Mouse (Mus musculus) forelimb bud, embryonic 11.5 days (tissue): ENCODE data around the gene Dlg1.
A peak's percentile ranks its signal among the peaks of the same experiment; 100 is the strongest.

Source experiments
- DNase-seq: peaks from one replicate; pipeline ENCODE4 v3.0.0-alpha.2; 2012; ENCODE audit warnings: low read depth, low spot score

The Dlg1 gene

GRCm38 (mm10) chr16:31663379-31664286 lies at the start of gene Dlg1:
TSS of gene Dlg1 (plus strand) at chr16:31663443.
- DNase-seq, result peak; percentile 94

- DNase-seq, result no peak
Observed at GRCm38 (mm10) chr16:31616382-31616781, 46.9 kb upstream of the Dlg1 start.

GRCm38 (mm10) chr16:31617128-31617527 lies 46.1 kb upstream of the Dlg1 start:
- no peak for DNase-seq

DNA sequence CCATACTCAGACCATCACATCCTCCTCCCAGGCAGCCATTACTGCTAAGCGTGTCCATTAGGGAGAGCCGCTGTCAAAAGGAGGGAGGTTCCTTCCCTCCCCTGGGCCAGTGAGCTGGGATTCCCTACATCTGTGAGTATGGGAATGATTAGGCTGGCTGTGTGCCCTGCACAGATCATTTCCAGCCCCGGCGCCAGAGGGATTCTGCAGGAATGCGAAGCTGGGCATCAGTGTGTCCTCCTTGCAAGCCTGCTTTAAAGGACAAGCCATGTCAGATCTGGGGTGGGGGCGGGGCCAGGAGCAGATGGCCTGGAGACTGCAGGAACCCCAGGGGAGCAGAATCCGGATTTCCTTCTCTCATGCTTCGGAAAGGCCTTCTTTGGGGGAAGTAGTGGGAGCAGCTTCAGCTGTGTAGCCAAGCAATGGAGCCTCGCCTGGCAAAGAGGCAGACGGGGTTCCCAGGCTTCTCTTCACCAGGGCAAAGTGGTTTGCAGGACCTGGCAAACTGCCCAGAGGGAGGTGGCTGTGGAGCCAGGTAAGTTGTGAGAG lies 45.3 kb upstream of the Dlg1 start:
- DNase-seq, result peak; percentile 73

- DNase-seq, result no peak
Observed at GRCm38 (mm10) chr16:31618671-31619070, 44.6 kb upstream of the Dlg1 start.

DNA sequence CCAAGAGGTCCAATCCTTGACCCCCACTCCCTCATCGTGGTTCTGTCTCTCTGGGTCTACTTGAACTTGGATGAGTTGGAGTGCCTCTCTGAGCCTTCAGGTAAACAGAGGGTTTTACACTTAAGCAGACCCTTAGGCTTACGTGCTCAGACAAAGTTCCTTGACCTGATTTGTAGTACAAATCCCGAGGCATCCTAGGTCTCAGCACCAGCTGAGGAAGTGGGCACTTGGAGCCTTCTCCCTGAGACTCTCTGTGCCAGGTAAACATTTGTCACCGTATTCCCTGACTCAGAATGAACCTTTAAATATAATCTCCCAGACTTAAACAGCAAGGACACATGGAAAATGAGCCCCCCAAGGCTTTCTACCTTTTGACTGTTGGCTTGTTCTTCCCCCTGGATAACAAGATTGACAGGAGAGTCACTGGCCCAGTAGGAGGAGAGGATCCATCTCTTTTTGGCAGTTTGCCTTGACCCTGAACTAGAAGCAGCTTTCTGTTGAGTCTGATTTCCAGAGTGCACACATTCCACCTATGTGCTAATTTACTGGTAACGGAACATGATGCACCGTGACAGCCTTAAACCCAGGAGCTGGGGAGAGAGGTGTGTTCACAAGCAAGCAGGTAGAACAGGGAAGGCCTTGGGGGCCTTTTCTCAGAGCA lies 43.4 kb upstream of the Dlg1 start:
- no peak for DNase-seq

- DNase-seq, result no peak
Observed at GRCm38 (mm10) chr16:31622356-31622755, 40.9 kb upstream of the Dlg1 start.

DNA sequence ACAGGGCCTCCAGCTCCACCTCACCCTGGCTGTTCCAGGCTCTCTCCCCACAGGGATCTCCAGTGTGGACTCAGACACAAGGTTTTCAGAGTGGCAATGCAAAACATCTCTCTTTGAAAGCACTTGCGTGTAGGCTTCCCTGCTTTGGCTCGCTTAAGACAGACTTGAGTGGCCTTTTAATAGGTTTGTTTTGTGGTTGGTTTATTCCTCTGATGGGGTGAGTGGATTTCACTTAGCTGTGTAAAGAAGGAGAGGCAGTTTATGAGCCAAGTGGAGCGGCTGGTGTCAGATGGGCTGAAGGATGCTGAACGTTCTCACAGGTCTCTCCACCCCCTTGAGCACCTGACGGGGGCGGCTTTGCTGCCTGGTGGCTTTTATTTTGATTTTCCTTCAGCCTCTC lies 40.1 kb upstream of the Dlg1 start:
- DNase-seq, result no peak

DNA sequence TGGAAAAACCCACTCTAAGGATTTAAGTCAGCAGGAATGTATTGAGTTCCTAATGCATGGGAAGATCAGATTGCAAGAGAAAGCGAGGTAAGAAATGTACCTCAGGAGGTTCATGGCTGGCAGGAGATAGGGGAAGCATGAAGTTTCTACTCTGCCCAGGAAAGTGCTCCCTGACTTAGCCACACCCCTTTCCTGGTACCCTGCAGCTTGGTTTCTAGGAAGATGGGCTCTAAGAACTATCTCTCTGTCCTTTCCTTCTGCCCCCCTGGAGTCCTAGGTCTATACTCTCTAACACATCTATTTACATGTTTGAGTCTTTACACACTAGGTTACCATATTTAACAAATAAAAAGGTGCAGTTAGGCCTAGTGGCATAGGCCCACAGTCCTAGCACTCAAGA lies 38.5 kb upstream of the Dlg1 start:
- no peak for DNase-seq

DNA sequence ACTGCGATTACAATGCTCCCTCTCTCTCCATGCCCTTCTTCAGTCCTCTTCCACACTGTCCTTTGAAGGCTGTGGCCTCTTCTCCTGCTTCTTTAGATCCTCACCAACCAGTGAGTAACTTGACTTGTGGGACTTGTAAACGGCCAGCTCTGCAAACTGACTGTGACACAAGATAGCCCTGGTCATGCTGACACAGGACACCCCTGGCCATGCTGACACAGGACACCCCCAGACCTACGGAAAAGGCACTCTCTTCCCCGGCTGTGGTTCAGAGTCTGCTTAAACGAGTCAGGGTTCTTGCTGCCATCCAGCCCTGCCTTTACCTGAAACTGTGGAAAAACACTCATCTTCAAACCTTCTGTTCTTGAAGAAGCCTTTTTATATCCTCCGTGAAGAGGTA lies 36.9 kb upstream of the Dlg1 start:
- DNase-seq, result no peak

GRCm38 (mm10) chr16:31630381-31630780 lies 32.9 kb upstream of the Dlg1 start:
- DNase-seq, result no peak

DNA sequence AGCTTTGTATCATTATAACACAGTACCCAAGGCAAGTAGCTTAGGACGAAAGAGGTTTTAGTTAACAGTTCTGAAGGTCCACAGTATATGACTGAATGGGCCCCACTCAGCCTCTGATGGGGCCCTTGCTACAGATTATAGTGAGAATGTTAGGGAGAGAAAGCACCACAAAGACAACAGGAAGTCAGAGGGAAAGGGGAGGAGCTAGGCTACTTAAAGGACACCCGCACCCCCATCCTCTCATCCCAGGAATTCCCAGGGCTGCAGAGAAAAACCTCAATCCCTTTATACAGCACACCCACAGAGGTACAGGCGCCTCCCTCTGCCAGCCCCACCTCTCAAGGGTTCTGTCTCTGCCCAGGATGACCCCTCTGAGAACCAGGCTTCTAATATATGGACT lies 32.2 kb upstream of the Dlg1 start:
- DNase-seq, result no peak

DNA sequence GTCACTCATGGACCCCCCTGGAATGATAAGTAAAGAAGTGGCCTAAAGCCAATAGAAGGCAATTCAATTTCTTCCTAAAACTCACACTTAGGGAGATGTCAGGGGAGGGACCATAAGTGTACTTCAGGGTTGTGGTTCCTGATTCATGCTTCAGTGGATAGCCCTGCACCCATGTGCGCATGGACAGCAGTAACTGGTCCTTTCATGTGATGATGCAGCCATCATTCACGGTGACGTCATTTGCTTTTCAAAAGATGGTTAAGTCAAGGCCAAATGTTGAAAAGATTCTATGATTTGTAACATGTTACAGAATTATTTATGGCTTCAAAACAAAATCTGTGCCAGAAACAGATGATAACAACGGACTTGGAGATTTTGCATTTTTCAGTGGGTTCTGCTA lies 28.9 kb upstream of the Dlg1 start:
- DNase-seq, result no peak

- no peak for DNase-seq
Observed at GRCm38 (mm10) chr16:31638393-31638792, 24.9 kb upstream of the Dlg1 start.

GRCm38 (mm10) chr16:31639946-31640345 lies 23.3 kb upstream of the Dlg1 start:
- no peak for DNase-seq

- no peak for DNase-seq
Observed at GRCm38 (mm10) chr16:31641776-31642175, 21.5 kb upstream of the Dlg1 start.

GRCm38 (mm10) chr16:31647221-31647620 lies 16.0 kb upstream of the Dlg1 start:
- no peak for DNase-seq

GRCm38 (mm10) chr16:31650788-31651187 lies 12.5 kb upstream of the Dlg1 start:
- DNase-seq, result no peak

- no peak for DNase-seq
Observed at GRCm38 (mm10) chr16:31651541-31651940, 11.7 kb upstream of the Dlg1 start.

DNA sequence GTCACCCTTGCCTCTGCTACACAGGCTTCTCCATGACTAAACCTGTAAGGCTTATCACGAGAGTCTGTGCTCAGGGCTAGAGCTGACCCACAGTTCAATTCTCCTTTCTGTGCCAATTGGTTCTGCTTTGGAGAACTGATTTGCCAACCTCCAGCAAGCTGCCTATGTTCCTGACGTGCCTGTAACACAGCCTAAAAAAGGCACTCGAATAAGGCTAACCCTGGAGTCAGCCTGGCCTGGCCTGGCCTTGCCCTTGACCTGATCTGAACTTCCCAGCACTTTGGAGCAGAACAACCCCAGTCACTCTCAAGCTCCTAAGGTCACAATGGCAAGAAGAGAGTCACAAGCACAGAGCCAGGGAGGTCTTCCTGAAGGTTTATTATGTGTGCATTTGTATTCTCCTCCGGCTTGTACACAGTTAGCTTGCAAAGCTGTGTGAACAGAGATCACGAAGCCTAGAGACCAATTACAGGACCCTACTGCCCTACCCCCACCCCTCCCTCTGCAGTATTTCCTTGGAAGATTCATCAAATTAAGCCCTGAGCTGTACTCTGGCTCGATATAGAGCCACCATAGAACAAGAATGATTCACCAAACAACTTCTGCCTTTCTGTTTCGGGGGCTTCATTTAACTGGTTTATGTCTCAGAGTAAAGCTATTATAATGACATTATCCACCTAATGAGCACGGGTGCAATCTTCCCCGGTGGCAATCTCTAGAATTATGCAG lies 11.0 kb upstream of the Dlg1 start:
- DNase-seq, result no peak

DNA sequence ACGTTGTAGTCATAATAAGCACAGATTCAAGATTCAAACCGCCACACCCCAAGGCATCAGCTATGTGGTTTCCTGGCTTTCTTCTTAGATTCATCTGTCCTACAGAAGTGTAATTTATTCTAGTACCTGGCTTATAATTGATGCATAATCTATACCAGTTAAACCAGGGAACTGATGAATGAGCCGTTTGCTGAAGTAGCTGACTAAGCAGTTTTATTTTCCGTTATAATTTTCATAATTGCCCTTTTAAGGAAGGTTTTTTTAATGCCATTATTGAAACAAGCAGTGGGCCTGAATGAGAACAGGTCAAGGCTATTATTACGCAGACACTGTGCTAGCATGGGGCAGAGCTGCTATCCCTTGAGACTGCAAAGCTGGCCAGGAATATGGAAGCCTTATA lies 9.6 kb upstream of the Dlg1 start:
- DNase-seq, result no peak

DNA sequence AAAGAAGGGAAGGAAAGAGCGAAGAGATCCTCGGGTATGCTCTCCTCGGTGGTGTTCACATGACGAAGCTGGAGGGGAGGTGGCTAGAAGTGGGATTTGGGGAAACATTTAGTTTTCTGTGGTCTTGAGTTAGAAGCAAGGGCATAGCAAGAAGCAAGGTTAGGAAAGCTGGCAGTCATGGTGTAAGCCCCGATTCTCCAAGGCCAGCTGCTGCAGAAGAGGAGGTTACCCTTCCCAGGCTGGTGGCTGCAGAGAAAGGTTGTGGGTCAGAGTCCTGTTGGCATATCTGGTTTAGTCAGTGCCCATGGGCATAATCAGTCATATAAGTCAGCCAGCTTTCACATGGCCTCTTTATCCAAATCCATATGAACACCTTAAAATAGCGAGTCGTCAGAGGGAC lies 9.2 kb upstream of the Dlg1 start:
- no peak for DNase-seq
